Mouse (Mus musculus) urinary bladder, postnatal 36 days (tissue): ENCODE results near the gene Rad23a.
"Not testable (repeated sequence)": the region's sequence is repeated elsewhere in the genome, so short reads cannot be mapped to it uniquely, and the experiment has no call there.

Experiments
- DNase-seq, 2 experiments: peaks; one replicate each; pipeline ENCODE4 v3.0.0; 2022; ENCODE audit warnings: low spot score in 2 of 2, mixed read lengths in 1 of 2

Rad23a gene

DNA sequence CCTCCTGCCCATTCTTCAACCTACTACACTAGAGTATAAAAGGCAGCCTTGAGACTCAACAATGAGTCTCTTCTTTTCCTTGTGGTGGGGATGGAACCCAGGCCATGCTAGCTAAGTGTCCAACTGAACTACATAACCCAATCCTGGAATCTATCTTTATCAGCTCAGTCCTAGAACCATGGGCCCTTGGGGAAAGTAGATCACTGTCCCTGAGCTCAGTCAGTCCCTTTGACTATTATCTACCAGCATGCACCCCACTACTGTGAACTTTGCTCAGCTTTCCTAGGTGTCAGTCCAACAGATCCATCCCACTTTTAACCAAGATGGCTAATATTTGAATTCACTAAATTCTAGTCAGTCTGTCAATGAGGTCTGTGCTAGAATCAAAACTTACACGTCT lies 1.0 kb upstream of the Rad23a start:
- DNase-seq: no peak

DNA sequence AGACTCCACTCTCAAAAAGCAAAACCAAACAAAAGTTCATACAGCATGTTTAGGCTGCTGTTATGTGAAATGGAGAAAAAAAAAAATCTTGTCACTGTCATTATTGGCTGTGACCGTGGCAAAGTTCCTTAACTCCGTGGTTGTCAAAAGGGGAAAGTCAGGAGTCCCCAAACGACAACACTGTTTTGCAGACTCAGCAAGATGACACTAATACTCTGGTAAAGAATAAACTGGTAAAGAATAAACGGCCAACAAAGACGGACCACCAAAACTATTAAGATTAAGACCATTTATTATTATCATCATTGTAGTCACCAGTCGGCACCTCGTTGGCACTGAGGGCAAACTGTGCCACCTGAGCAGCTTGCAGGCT lies 604 bp downstream of the Rad23a start:
- no peak for DNase-seq

DNA sequence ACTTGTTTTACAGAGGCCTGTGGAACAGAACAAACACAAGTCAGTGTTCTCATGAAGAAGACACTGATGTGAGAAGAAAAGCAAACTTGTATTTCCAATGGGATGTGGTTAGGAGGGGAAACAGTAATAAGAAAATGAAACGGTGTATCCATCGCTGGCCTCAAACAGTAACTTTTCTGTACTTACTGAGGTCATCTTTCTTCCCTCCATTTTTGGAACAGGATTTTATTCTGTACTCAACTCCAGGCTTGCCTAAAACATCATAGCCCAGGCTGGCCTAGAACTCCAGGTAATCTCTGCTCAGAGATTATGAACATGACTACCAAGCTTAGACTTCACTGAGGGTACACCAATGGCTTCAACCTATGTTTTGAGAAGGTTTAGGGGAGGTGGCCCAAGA lies 1.1 kb downstream of the Rad23a start:
- DNase-seq: no peak

DNA sequence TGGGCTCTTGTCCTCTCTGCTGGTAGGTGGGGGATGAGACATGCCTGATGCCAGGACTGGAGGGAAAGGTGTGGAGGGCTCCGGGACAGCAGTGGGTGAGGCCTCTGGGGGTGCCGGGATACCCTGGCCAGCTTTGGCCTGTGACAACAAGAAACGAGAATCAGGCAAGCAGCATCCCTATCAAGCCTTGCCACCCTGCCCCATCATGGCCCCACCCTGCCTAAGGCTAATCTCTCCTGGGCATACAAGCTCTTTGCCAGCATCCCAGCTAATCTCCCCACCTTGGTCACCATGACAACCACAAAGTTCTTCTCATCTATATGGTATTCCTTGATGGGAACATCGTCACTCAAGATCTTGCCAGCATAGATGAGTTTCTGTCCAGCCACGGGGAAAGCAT lies 2.0 kb downstream of the Rad23a start:
- no peak for DNase-seq

DNA sequence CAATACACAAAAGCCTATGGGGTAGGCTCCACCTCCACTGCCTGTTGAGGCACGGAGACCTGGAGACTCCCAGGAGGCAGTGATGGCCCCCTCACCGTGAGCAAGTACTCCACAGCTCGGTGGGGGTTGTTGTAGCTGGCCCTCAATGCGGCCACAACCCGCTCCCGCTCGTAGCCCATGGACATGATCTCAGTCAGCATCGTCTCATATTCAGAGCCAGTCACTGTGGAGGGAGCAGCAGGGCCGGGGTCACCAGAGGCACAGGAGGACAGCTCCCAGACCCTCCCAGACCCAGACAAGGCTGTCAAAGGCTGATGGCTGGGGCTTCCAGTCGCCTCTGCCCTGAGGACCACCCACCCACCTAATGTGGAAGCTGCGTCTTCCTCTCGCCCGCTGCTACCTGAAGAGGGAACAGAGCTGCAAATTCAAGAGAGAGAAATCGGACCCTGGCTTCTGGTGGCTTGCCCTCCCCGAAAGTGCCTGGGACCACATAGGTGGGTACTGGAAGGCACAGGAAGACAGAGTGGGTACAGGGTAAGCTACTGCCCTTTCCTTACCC lies 2.5 kb downstream of the Rad23a start:
- no peak for DNase-seq

DNA sequence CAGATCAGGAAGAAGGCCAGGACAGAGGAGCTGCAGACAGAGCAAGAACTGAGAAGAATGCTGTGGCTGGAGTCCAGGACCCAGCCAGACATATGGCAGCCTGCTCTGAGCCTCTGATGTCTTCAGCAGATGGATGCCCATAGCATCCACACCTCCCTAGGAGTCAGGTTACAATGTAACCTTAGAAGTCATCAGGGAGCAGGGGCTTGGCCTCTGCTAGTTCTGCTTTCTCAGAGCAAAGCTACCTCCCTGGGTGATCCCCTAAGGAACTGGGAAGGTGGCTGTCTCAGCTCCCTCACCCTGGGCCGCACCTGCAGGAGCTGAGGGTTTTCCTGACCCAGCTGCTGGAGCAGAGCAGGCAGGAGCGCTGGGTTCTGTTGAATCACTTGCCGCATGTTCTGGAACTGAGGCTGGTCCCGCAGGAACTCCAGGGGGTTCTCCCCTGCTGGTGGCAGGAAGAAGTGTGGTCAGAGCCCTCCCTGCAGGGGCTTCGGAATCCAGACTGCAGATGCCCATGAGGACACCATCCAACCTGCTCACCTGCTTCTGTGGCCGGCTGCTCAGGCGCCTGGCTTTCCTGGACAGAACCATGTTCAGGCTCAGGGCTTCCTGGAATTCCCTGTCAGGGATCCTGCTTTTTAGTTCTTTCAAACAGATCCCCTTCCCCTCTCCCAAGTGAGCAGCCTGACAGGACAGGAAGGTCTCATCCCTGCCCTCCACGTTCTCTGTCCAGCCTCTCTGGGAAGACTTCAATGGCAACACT lies 3.1 kb downstream of the Rad23a start:
- no peak for DNase-seq

DNA sequence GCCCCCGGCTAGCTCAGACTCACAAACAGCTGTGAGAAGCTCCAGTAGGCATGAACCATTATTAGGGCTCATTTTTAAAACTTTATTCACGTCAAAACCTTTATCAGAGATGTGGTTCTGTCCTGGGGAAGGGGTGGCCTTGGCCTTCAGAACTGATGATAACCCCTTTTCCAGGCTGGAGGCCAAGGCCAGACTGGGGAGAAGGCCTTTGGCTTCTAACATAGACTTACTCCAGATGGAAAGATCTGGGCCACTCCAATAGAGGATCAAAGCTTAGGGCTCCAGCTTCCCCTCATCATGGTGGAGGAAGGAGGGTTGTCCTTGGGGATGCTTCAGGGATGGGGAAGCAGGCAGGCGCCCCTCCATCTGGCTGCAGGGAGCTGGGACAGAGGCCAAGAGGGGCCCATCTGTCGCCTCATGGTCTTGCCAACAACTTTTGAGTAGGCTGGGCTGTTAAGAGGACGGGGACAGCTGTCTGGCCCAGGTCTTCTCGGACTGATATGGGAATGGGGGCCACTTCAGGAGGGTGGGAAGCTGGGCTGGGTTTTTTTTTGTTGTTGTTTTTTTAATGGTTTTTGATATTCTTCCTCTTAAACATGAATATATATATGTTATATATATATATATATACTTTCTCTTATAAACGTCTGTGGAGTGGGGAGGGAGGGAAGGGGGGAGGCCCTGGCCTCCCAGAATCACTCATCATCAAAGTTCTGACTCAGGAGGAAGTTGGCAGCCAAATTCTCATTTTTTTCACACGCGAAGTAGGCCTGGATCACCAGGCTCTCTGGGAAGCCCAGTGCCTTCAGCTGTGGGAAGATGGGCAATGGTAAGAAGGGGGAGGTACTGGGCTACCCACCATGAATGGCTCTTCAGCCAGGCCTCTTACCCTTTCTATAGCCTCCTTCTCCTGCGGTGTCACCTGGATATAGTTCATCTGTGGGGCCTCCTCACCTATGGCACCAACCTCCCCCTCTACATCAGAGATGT lies 5.3 kb downstream of the Rad23a start:
- DNase-seq: no peak

DNA sequence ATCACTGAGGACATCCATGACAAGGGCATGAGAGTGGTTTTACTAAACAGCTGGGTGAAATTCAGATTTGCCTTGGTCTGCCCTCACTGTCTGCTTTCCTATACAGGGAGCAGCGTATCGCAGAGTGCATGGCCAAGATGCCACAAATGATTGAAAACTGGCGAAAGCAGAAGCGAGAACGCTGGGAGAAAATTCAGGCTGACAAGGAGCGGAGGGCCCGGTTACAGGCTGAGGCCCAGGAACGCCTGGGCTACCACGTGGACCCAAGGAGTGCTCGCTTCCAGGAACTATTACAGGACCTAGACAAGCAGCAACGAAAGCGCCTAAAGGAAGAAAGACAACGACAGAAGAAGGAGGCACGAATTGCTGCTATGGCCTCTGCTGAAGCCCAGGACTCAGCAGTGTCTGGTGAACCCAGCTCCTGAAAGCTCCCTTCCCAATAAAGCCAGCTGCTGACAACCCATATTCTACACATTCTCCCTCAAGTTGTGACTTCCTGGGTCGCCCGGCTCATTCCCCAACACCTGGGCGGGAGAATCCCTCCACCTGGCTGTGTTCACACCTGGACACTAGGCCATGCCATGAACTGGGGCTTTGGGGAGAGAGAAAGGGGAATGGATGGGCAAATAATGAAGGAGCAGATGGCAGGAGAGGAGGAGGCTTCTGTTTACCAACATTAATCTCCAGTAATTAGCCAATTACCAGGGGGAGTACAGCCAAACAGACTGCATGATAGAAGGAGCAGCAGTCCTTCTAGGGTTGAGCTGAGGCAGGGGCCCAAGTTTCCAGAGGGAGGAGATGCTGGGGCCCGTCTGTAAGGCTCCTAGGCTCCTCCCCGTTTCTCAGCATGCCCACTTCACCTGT lies 6.2 kb downstream of the Rad23a start:
- DNase-seq: no peak

DNA sequence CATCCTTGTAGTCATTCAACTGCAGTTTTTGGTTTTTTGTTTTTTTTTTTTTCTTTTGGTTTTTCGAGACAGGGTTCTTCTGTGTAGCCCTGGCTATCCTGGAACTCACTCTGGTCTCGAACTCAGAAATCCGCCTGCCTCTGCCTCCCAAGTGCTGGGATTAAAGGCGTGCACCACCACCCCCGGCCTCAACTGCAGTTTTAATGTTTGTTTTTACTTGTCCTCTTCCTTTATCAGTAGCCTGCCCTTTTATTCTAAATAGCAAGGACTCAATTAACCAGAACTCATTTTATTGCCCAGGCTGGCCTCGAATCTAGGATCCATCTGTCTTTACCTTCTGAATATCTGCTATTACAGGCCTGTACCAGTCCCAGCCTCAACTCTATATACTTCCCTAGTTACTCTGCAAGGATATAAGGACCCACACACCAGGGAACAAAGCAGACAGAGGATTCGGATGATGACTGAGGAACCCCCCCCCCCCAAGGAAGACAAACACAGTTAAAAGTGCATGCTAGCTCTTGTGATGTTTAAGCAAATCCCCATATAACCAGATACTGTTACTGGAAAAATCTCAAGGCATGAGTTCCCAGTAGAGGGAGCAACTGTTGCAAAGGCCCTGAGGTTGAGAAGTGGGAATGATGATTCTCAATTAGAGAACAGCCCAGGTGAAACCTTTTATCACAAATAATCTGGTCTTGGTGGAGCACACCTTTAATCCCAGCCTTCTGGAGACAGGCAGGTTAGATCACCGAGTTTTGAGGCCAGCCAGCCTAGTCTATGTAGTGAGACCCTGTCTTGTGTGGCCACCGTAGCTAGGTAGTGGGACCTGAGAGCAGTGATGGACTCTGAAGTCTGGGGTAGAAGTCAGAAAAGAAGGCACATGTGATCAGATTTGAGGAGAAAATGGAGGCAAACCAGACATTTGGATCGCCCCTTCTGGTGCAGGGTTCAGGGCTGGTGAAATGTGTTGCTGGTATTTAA lies 7.4 kb downstream of the Rad23a start:
- DNase-seq: no peak

DNA sequence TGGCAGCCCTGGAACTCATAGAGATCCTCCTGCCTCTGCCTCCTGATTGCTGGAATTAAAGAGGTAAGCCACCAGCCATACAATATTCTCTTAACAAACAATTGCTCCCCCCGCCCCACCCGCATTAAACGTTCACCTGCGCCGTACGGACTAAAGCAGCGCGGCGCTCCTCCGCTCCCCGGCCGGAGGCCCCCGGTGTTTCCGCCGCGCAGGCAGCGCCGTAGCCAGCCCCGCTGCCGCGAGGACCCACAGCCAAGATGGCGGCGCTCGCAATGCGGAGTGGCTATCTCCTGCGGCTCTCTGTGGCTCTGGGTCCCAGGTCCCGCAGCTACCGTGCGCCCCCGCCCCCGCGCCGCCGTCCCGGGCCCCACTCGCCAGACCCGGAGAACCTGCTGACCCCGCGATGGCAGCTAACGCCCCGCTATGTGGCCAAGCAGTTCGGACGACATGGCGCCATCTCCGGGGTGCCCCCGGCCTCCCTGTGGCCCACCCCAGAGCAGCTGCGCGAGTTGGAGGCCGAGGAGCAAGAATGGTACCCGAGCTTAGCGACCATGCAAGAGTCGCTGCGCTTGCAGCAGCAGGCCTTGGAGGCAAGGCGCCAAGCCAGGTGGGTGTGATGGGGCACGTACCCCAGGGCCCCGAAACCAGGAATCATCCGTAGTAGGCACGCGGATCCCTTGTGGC lies 8.3 kb downstream of the Rad23a start:
- peak; percentile 67 to 78 for DNase-seq

DNA sequence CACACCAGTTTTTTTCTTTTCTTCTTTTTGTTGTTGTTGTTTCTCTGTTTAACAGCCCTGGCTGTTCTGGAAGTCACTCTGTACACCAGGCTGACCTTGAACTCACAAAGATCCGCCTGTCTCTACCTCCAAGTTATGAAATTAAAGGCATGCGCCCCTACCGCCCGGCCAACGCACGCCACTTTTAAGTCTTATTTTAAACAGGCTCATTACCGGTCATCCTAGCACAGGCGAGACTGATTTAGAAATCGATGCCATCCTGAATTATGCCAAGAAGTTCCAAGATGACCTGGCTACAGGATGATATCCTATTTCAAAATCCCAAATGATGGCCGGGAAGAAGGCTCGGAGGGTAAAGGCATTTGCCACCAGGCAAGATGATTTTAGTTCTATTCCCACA lies 9.0 kb downstream of the Rad23a start, which contains the start of gene Gadd45gip1:
Gene Gadd45gip1, plus strand, starts transcription at position 33 of the 400 bp plus-strand sequence.
- no peak for DNase-seq

DNA sequence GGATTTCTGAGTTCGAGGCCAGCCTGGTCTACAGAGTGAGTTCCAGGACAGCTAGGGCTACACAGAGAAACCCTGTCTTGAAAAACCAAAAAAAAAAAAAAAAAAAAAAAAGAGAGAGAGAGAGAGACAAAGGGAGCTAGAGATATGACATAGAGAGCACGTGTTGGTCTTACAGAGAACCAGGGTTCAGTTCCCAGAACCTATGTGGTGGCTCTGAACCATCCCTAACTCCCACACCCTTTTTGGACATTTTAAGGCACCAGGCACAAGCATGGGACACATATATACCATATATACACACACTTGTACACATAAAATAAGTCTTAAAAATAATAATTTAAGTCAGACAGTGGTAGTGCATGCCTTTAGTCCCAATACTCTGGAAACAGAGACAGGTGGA lies 13.9 kb downstream of the Rad23a start:
- not testable (repeated sequence) for DNase-seq

DNA sequence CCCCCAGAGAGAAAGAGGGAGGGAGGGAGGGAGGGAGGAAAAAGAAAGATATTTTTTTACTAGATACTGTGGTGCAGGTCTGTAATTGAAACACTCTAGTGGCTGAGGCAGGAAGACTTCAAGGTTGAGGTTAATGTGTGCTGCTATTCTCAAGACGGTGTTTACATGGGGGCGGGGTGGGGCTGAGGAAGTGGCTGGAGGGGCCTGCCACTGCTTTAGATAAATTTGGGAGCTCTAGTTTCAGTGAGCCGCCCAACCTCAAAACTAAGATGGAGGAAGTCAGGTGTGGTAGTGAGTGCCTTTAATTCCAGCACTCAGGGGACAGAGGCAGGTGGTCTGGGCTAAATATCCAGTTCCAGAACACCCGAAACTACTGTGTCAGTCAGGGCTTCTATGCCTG lies 14.8 kb downstream of the Rad23a start:
- DNase-seq: no peak

DNA sequence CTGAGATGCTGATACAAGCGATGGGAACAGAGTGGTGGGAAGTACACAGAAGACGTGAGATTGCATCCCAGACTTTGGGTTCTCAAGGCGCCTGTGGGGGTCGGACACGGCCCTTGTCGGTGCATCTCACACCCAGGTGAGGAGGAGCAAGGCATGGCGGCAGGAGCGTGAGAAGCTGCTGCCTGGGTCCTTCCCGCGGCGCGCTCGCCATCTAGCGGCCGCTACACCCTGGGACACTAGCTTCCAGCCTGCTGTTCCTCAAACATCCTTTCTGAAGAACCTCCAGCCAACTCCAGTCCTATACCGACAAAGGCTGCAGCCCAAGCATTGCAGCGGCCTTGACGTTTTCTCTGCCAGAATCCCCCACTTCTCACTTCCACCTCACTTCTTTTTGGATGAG lies 16.8 kb downstream of the Rad23a start:
- DNase-seq: peak; percentile 38 to 53

DNA sequence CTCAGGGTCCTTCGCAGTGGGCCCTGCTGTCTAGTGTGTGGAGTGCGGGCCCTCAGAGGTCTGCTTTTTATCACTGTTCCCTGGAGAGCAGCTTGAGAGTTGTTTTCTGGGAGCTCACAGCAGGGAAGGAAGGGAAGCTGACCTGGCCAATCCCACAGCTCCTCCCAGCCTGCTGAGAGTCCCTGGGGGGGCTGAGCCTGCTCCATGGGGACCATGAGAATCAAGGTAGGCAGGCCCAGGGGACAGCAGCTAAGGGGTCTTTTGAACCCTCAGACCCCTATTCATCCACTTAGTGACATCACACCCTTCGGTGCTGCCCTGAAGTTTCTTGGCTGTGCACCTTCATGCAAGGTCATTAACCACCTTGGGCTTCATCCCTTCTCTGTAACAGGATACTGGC lies 17.7 kb downstream of the Rad23a start, which contains the start of gene Dand5:
Gene Dand5, minus strand, starts transcription at position 101 of the 400 bp plus-strand sequence.
- no peak for DNase-seq

DNA sequence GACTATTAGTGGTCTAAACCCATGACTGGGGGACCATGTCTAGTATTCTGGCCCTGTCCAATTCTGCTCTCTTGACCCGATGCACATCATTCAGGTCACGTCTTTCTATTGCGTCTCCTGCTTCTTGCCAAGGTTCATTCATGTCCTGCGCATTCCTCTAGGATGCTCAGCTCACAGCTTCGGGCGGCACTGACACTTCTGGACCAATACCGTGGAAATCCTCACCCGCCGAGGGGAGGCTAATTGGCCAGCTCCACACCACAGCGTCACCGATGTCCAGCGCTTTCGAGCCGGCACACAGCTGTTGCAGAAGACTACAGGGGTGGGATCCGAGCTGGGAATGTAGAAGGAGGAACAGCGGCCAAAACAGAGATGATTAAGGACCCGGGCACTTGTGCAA lies 24.3 kb downstream of the Rad23a start:
- DNase-seq: no peak

DNA sequence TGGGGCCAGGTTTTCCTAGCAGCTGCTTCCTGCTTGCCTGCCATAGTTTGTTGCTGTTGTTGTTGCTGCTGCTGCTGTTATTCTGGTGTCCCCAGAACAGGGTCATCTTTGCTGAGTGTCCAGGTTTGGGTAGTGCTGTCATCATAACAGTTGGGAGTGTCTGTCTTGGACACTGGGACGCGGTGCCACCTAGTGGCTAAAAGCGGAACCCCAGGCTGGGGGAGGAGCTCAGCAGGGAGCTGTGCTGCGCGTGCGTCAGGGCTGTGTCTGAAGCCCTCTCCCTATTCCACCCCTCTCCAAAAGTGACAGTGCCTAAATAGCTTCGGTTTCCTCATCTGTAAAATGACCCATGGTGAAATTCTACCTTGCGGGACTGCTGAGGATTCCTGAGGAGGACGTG lies 24.9 kb downstream of the Rad23a start:
- DNase-seq: peak; percentile 93

DNA sequence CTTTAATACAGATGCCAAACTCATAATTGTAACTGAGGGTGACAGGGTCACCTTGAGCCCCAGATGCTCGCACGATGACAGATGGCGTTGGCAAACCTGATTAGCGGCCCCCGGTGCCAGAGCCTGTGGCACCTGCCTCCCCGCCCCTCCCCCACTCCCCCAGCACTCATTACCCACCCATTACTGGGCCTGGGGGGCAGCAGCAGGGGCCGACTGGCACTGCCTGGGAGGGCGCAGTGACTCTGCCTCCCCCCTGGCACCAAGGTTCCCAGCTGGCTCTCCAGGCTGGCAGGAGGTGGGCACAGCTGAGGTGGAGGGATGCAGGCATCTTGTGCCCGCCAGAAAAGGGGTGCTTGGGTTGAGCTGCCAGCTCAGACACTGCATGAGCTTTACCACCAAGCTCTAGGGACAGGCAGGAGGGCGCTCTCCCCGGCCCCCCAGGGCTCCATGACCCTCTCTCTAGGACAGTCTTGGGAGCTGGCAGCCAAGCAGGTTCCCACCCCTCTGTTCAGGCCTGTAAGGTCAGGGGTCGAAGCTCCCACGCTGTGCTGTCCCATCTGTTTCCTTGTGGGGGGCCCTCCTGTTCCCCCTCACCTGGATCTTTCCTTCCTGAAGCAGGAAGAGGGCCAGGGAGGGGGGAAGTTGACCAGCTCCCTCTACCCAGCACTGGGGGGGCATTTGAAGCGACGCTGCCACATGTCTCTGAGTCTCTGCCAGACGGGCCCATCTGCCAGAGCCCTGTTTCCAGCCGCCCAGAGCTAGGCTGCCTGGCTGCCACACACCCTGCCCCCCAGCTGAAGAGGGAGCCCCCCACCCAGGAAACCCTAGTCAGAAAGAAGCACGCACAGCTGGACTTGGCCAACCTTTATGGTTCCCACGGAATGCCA lies 25.7 kb downstream of the Rad23a start:
- no peak for DNase-seq

DNA sequence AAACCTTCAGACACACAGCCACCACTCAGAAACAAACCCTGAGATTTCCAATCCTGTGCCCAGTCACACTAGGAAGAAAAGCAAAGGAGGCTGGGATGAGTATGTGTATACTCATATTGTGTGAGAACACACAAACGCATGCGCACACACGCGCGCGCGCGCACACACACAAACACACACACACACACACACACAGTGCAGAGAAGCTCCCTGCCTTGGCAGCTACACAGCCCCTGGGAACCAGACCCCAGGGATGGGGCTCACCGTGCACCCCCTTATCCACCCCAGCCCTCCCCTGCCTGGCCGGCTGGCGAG lies 26.3 kb downstream of the Rad23a start:
- no peak for DNase-seq
